Mouse (Mus musculus) heart, embryonic 12.5 days (tissue): ENCODE data around the gene Dync1li1. TPM values are rescaled to one million over a fixed set of nuclear protein-coding genes. Genes with fewer than 3 reads are reported as not detected.
"Not testable (repeated sequence)": the region's sequence is repeated elsewhere in the genome, so short reads cannot be mapped to it uniquely, and the experiment has no call there.

Experiments used
- ATAC-seq: fragments of 200-750 bp; cut with Nextera tagmentation; 2 replicates; pipeline ENCODE4 v1.8.0; 2017; ENCODE audit warnings: moderate TSS enrichment, moderate library complexity; ENCODE audit not compliant: insufficient number of reproducible peaks, low FRiP score
- H3K27ac ChIP-seq: fragments of 300-500 bp; sonication (generic); 2 replicates; pipeline ENCODE4 v1.5.1; 2016; ENCODE audit warnings: mild to moderate bottlenecking, moderate library complexity; ENCODE audit not compliant: poor library complexity, severe bottlenecking
- H3K27me3 ChIP-seq: fragments of 300-500 bp; sonication (generic); replicated peaks from 2 replicates; pipeline ENCODE4 v1.6.1; 2016; ENCODE audit warnings: mild to moderate bottlenecking, moderate library complexity
- H3K36me3 ChIP-seq: fragments of 300-500 bp; sonication (generic); 2 replicates; pipeline ENCODE4 v1.6.1; 2016; ENCODE audit warnings: mild to moderate bottlenecking, moderate library complexity
- H3K4me1 ChIP-seq: fragments of 300-500 bp; sonication (generic); replicated peaks from 2 replicates; pipeline ENCODE4 v1.6.1; 2016; ENCODE audit warnings: mild to moderate bottlenecking
- H3K4me2 ChIP-seq: fragments of 300-500 bp; sonication (generic); 2 replicates; pipeline ENCODE4 v1.6.1; 2016; ENCODE audit warnings: mild to moderate bottlenecking, moderate library complexity
- H3K4me3 ChIP-seq: fragments of 300-500 bp; sonication (generic); 2 replicates; pipeline ENCODE4 v1.5.1; 2016; ENCODE audit warnings: mild to moderate bottlenecking
- H3K9ac ChIP-seq: fragments of 300-500 bp; sonication (generic); 2 replicates; pipeline ENCODE4 v1.6.1; 2016; ENCODE audit warnings: mild to moderate bottlenecking, moderate library complexity
- H3K9me3 ChIP-seq: fragments of 300-500 bp; sonication (generic); replicated peaks from 2 replicates; pipeline ENCODE4 v1.6.1; 2016; ENCODE audit warnings: mild to moderate bottlenecking, moderate library complexity
- WGBS: fragments of 180-500 bp; shearing (Covaris S2); methylation state at CpG from one replicate; pipeline ENCODE4 v1.1.7; 2016; 5-methylcytosine and 5-hydroxymethylcytosine counted together
- polyA plus RNA-seq: library from polyadenylated mRNA; unstranded; fragments of >200 nt; fragmentation: Nextera tagmentation; extraction: Ambion mirVana; gene quantifications from 2 replicates; pipeline ENCODE4 v1.2.1, GENCODE M21; 2016

The Dync1li1 gene
- polyA plus RNA-seq, 1 experiment from 2014 or later = 78.3 TPM

- no peak for ATAC-seq
- no peaks in the 10 kb centered on the region for H3K36me3 ChIP-seq
These were observed 10.0 kb upstream of the Dync1li1 start for GRCm38 (mm10) chr9:114678576-114678975.

GRCm38 (mm10) chr9:114679944-114680343 is 8.6 kb upstream of the Dync1li1 start:
- Histone ChIP-seq H3K4me2 (no peak overlapping the region), H3K4me1 (no peaks in the 10 kb centered on the region), H3K27me3 (no peaks in the 10 kb centered on the region), H3K27ac (no peak overlapping the region), H3K9ac (no peak overlapping the region), H3K4me3 (no peak overlapping the region), H3K9me3 (no peaks in the 10 kb centered on the region), H3K36me3 (no peaks in the 10 kb centered on the region)
- WGBS = 64% methylated on average over 5 of the region's 5 CpGs
- no peak for ATAC-seq

More at GRCm38 (mm10) chr9:114678576-114678975, 10.0 kb upstream of the Dync1li1 start:
- Histone ChIP-seq H3K4me2 (no peak overlapping the region), H3K9ac (no peak overlapping the region), H3K27ac (no peak overlapping the region), H3K9me3 (no peaks in the 10 kb centered on the region), H3K27me3 (no peaks in the 10 kb centered on the region), H3K4me1 (peaks cover 2% of the 10 kb centered on the region), H3K4me3 (no peak overlapping the region)
- 70% methylated on average over 5 of the region's 5 CpGs for WGBS

GRCm38 (mm10) chr9:114680531-114680930 is 8.1 kb upstream of the Dync1li1 start:
- no peak for ATAC-seq
- Histone ChIP-seq H3K27ac (no peak overlapping the region), H3K4me2 (no peak overlapping the region), H3K4me3 (no peak overlapping the region), H3K4me1 (no peaks in the 10 kb centered on the region), H3K9me3 (no peaks in the 10 kb centered on the region), H3K36me3 (no peaks in the 10 kb centered on the region), H3K9ac (no peak overlapping the region), H3K27me3 (no peaks in the 10 kb centered on the region)
- 68% methylated on average over 6 of the region's 6 CpGs for WGBS

GRCm38 (mm10) chr9:114682193-114682592 is 6.4 kb upstream of the Dync1li1 start:
- Histone ChIP-seq H3K9me3 (no peaks in the 10 kb centered on the region), H3K27ac (no peak overlapping the region), H3K9ac (no peak overlapping the region), H3K36me3 (no peaks in the 10 kb centered on the region), H3K4me3 (no peak overlapping the region), H3K4me1 (no peaks in the 10 kb centered on the region), H3K4me2 (no peak overlapping the region), H3K27me3 (no peaks in the 10 kb centered on the region)
- ATAC-seq = no peak
- 78% methylated on average over 4 of the region's 4 CpGs for WGBS

GRCm38 (mm10) chr9:114686245-114686644 is 2.3 kb upstream of the Dync1li1 start:
- no peak overlapping the region for H3K9ac ChIP-seq
- 73% methylated on average over 7 of the region's 7 CpGs for WGBS
- peaks cover 22% of the 10 kb centered on the region for H3K4me1 ChIP-seq
- ATAC-seq = no peak
- H3K27me3 ChIP-seq = no peaks in the 10 kb centered on the region
- no peak overlapping the region for H3K4me2 ChIP-seq
- H3K9me3 ChIP-seq = no peaks in the 10 kb centered on the region
- no peak overlapping the region for H3K4me3 ChIP-seq
- H3K27ac ChIP-seq = no peak overlapping the region
- peaks cover 3% of the 10 kb centered on the region; the same call in 1 of the 2 replicates for H3K36me3 ChIP-seq

- no peak for ATAC-seq
- Histone ChIP-seq H3K4me2 (peak overlapping the region; percentile 93), H3K36me3 (peaks cover 14% of the 10 kb centered on the region), H3K4me1 (peaks cover 30% of the 10 kb centered on the region), H3K9ac (peak overlapping the region; percentile 93), H3K4me3 (peak overlapping the region; percentile 91), H3K27me3 (no peaks in the 10 kb centered on the region), H3K27ac (no peak overlapping the region), H3K9me3 (no peaks in the 10 kb centered on the region)
- 74% methylated on average over 13 of the region's 13 CpGs for WGBS
These were observed 951 bp upstream of the Dync1li1 start for GRCm38 (mm10) chr9:114687639-114688038.

- Histone ChIP-seq H3K4me3 (peak overlapping the region; percentile 91), H3K4me2 (peak overlapping the region; percentile 93), H3K36me3 (peaks cover 22% of the 10 kb centered on the region), H3K9ac (peak overlapping the region; percentile 93), H3K27me3 (no peaks in the 10 kb centered on the region), H3K9me3 (no peaks in the 10 kb centered on the region), H3K27ac (peak overlapping the region; percentile 88), H3K4me1 (peaks cover 30% of the 10 kb centered on the region)
- ATAC-seq = peak; percentile 83
- WGBS = under 1% methylated on average over 50 of the region's 50 CpGs
These were observed 390 bp downstream of the Dync1li1 start for GRCm38 (mm10) chr9:114688953-114689407.

- H3K27ac ChIP-seq = peak overlapping the region; percentile 26; the same call in 1 of the 2 replicates
- peaks cover 33% of the 10 kb centered on the region for H3K4me1 ChIP-seq
- 9% methylated on average over 10 of the region's 10 CpGs for WGBS
- no peak for ATAC-seq
- no peaks in the 10 kb centered on the region for H3K9me3 ChIP-seq
- H3K9ac ChIP-seq = peak overlapping the region; percentile 93
- H3K27me3 ChIP-seq = no peaks in the 10 kb centered on the region
- peak overlapping the region; percentile 91 for H3K4me3 ChIP-seq
- H3K4me2 ChIP-seq = peak overlapping the region; percentile 93
- peaks cover 34% of the 10 kb centered on the region for H3K36me3 ChIP-seq
These were observed 1.6 kb downstream of the Dync1li1 start for GRCm38 (mm10) chr9:114690119-114690601.

- H3K27me3 ChIP-seq = no peaks in the 10 kb centered on the region
- no peaks in the 10 kb centered on the region for H3K9me3 ChIP-seq
- no peak overlapping the region for H3K27ac ChIP-seq
- H3K9ac ChIP-seq = no peak overlapping the region
- no peak overlapping the region for H3K4me2 ChIP-seq
- ATAC-seq = no peak
- H3K36me3 ChIP-seq = peaks cover 36% of the 10 kb centered on the region
- H3K4me1 ChIP-seq = peaks cover 33% of the 10 kb centered on the region
- no peak overlapping the region for H3K4me3 ChIP-seq
These were observed 2.5 kb downstream of the Dync1li1 start for GRCm38 (mm10) chr9:114691112-114691511.

GRCm38 (mm10) chr9:114695662-114696061 is 7.1 kb downstream of the Dync1li1 start:
- Histone ChIP-seq H3K36me3 (peaks cover 51% of the 10 kb centered on the region), H3K4me1 (peaks cover 14% of the 10 kb centered on the region)
- WGBS = 93% methylated on average over 8 of the region's 8 CpGs
- H3K9me3 ChIP-seq, ATAC-seq, H3K27me3 ChIP-seq, H3K9ac ChIP-seq, H3K27ac ChIP-seq, H3K4me3 ChIP-seq, H3K4me2 ChIP-seq: not testable (repeated sequence)

- H3K4me1 ChIP-seq = peaks cover 12% of the 10 kb centered on the region; the same call in 1 of the 2 replicates
- H3K9ac ChIP-seq = no peak overlapping the region
- no peaks in the 10 kb centered on the region for H3K27me3 ChIP-seq
- H3K27ac ChIP-seq = no peak overlapping the region
- 90% methylated on average over 4 of the region's 4 CpGs for WGBS
- ATAC-seq = no peak
- peaks cover 46% of the 10 kb centered on the region for H3K36me3 ChIP-seq
- no peak overlapping the region for H3K4me2 ChIP-seq
- H3K4me3 ChIP-seq = no peak overlapping the region
- no peaks in the 10 kb centered on the region for H3K9me3 ChIP-seq
These were observed 8.5 kb downstream of the Dync1li1 start for GRCm38 (mm10) chr9:114697072-114697471.

GRCm38 (mm10) chr9:114697926-114698325 is 9.3 kb downstream of the Dync1li1 start:
- Histone ChIP-seq H3K4me1 (peaks cover 8% of the 10 kb centered on the region; the same call in 1 of the 2 replicates), H3K27me3 (no peaks in the 10 kb centered on the region), H3K4me3 (no peak overlapping the region)

More at GRCm38 (mm10) chr9:114697926-114698325, 9.3 kb downstream of the Dync1li1 start:
- no peak for ATAC-seq
- Histone ChIP-seq H3K36me3 (peaks cover 40% of the 10 kb centered on the region), H3K27ac (no peak overlapping the region), H3K4me2 (no peak overlapping the region), H3K9me3 (no peaks in the 10 kb centered on the region), H3K9ac (no peak overlapping the region)
- WGBS = 92% methylated on average over 5 of the region's 5 CpGs
